Mouse (Mus musculus): ENCODE data around the gene Grasp. TPM values are rescaled to one million over a fixed set of nuclear protein-coding genes. Genes with fewer than 3 reads are reported as not detected.

Gene Grasp
- polyA plus RNA-seq, 1 experiment, result 0.05 TPM

- no peaks in the 10 kb centered on the region for H3K36me3 ChIP-seq (ENCODE audit: control insufficient read depth)
Observed at GRCm38 (mm10) chr15:101271107-101271506, 47.1 kb downstream of the Grasp start.

DNA sequence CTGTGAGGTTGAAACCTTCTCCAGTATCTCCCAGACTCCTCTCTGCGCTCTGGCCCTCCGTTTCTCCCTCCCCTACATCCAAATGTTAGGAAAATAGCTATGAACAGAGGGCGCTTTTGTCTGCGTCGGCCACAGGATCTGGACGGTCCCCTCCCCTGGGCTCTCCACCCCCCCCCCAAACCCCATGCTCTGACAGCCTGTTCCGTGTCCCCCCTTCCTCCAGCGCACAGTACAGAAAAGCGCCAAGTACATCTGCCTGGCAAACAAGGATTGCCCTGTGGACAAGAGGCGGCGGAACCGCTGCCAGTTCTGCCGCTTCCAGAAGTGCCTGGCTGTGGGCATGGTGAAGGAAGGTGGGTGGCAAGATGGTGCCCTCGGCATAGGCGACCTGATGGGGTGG is 47.5 kb downstream of the Grasp start:
- H3K9me3 ChIP-seq (ENCODE audit: control insufficient read depth, low read length), result no peaks in the 10 kb centered on the region
- H3K36me3 ChIP-seq (ENCODE audit: control insufficient read depth), result no peaks in the 10 kb centered on the region
- H3K27me3 ChIP-seq (ENCODE audit: control insufficient read depth), result peaks cover 27% of the 10 kb centered on the region
- no peaks in the 10 kb centered on the region; the same call in 1 of the 2 replicates for H3K4me1 ChIP-seq (ENCODE audit: control insufficient read depth)
- TF ChIP-seq TAL1 (IDR thresholded peaks at IDR 0.05; ENCODE audit: low read length) (no peak), GATA1 (IDR thresholded peaks at IDR 0.05; ENCODE audit: low read length) (no peak)
- H3K4me3 ChIP-seq (replicated peaks), result no peak overlapping the region

More at GRCm38 (mm10) chr15:101271107-101271506, 47.1 kb downstream of the Grasp start:
- H3K4me3 ChIP-seq (replicated peaks), result no peak overlapping the region
- peaks cover 31% of the 10 kb centered on the region for H3K27me3 ChIP-seq (ENCODE audit: control insufficient read depth)
- no peaks in the 10 kb centered on the region for H3K9me3 ChIP-seq (ENCODE audit: control insufficient read depth, low read length)
- H3K4me1 ChIP-seq (ENCODE audit: control insufficient read depth), result peaks cover 1% of the 10 kb centered on the region
- no peak for TF ChIP-seq TAL1 (IDR thresholded peaks at IDR 0.05; ENCODE audit: low read length)
- no peak for TF ChIP-seq GATA1 (IDR thresholded peaks at IDR 0.05; ENCODE audit: low read length)

DNA sequence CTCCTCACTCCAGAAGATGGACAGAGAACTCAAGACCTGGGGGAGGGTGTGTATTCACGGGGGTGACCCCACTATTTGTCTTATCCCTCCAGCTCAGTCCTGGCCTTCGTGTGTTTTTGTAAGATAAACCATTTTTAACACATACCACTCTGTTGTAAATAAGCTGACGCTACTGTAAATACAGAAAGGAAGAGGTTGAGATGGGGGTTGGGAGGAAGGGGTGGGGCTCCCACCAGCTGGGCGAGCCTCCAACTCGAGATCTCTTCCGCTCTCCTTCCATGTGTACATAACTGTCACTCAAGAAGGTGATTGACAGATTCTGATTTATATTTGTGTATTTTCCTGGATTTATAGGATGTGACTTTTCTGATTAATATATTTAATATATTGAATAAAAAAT is 50.4 kb downstream of the Grasp start:
- TF ChIP-seq GATA1 (IDR thresholded peaks at IDR 0.05; ENCODE audit: low read length) (no peak), TAL1 (IDR thresholded peaks at IDR 0.05; ENCODE audit: low read length) (no peak)
- H3K36me3 ChIP-seq (ENCODE audit: control insufficient read depth), result no peaks in the 10 kb centered on the region
- no peak overlapping the region for H3K4me3 ChIP-seq (replicated peaks)
- 0 out of 2 replicates have a peak, but pooled peaks cover 3% of the 10 kb centered on the region for H3K27me3 ChIP-seq (ENCODE audit: control insufficient read depth)
- H3K9me3 ChIP-seq (ENCODE audit: control insufficient read depth, low read length), result no peaks in the 10 kb centered on the region
- no peaks in the 10 kb centered on the region for H3K4me1 ChIP-seq (ENCODE audit: control insufficient read depth)

DNA sequence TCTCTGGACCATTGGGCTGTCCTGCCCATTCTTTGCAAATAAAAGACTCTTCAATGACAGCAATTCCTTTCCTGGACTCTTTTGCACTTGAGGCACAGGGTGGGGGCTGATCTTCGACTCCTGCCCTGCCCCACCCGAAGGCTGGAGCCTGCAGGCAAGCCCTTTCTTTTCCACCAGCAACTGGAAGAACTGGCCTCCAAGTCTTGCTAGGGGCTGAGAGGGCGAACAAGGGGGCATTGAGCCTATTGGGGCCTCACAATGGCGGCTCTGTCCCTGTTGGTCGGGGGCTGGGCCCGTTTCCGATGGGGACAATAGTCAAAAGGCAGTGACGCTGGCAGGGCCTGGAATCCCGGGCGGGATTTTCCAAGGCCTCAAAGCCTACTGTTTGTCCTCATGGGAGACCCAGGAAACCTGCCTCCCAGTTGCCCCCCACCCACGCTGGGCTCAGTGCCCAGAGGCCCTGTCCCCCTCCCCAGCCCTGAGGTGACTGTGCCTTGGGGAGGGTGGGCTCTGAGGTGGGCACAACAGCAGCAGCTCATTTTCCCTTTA is 53.4 kb downstream of the Grasp start:
- no peaks in the 10 kb centered on the region; the same call in none of the 2 replicates for H3K4me1 ChIP-seq (ENCODE audit: control insufficient read depth)
- no peaks in the 10 kb centered on the region for H3K27me3 ChIP-seq (ENCODE audit: control insufficient read depth)
- H3K9me3 ChIP-seq (ENCODE audit: control insufficient read depth, low read length), result no peaks in the 10 kb centered on the region
- no peak for TF ChIP-seq GATA1 (IDR thresholded peaks at IDR 0.05; ENCODE audit: low read length)
- H3K36me3 ChIP-seq (ENCODE audit: control insufficient read depth), result no peaks in the 10 kb centered on the region
- H3K4me3 ChIP-seq (replicated peaks), result no peak overlapping the region

- no peaks in the 10 kb centered on the region for H3K36me3 ChIP-seq (ENCODE audit: control insufficient read depth)
- no peaks in the 10 kb centered on the region for H3K27me3 ChIP-seq (ENCODE audit: control insufficient read depth)
- no peak overlapping the region for H3K4me3 ChIP-seq (replicated peaks)
- H3K4me1 ChIP-seq (ENCODE audit: control insufficient read depth), result peaks cover 8% of the 10 kb centered on the region
- no peak for TF ChIP-seq GATA1 (IDR thresholded peaks at IDR 0.05; ENCODE audit: low read length)
- TF ChIP-seq TAL1 (IDR thresholded peaks at IDR 0.05; ENCODE audit: low read length), result no peak
- no peaks in the 10 kb centered on the region for H3K9me3 ChIP-seq (ENCODE audit: control insufficient read depth, low read length)
Observed at GRCm38 (mm10) chr15:101278589-101278988, 54.6 kb downstream of the Grasp start.

DNA sequence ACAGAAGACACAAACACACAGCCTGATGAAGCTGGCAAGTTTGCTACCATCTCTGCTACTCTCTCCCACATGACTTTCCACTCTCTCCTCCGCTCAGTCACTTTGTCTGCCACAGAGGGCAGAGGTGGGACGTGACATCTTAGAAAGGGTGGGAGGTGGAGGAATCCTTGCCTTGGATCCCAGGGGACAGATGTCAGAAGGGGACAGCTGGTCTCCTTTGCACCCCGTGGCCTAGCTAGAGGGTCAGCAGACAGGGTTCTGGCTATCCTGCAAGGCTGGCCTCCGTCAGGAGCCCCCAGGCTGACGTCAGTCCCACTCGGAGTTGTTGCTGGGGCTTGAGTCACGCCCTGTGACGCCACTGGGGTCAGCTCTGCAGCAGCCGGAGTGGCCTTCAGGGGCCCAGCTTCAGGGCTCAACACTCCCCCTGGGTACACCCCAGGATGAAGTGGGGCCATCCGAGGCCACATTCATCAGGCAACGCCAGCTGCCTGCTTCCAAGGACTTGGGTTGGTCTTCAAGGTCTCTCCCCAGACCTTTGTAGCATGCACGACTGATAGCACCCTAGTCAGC is 55.5 kb downstream of the Grasp start:
- H3K9me3 ChIP-seq (ENCODE audit: control insufficient read depth, low read length), result no peaks in the 10 kb centered on the region
- no peak for TF ChIP-seq GATA1 (IDR thresholded peaks at IDR 0.05; ENCODE audit: low read length)
- no peak for TF ChIP-seq TAL1 (IDR thresholded peaks at IDR 0.05; ENCODE audit: low read length)
- H3K36me3 ChIP-seq (ENCODE audit: control insufficient read depth), result no peaks in the 10 kb centered on the region
- no peak overlapping the region for H3K4me3 ChIP-seq (replicated peaks)
- H3K4me1 ChIP-seq (ENCODE audit: control insufficient read depth), result peaks cover 12% of the 10 kb centered on the region
- no peaks in the 10 kb centered on the region for H3K27me3 ChIP-seq (ENCODE audit: control insufficient read depth)

Other genes with a start within 250 kb of the Grasp start
- not detected in 2 replicates for gene Gm47841, start 176.8 kb upstream of the Grasp start, polyA plus RNA-seq (2012)
- gene Fignl2, start 145.6 kb upstream of the Grasp start, polyA plus RNA-seq (2012), result not detected in 2 replicates
- gene Ankrd33, start 108.4 kb upstream of the Grasp start, polyA plus RNA-seq (2012), result not detected in 2 replicates
- gene Acvrl1, start 95.7 kb upstream of the Grasp start, polyA plus RNA-seq (2012), result 0.15 TPM in 1 of 2 replicates, not detected in the other
- 0.02 and 0.03 TPM in 2 replicates for gene Acvr1b, start 50.1 kb upstream of the Grasp start, polyA plus RNA-seq (2012)
- gene Nr4a1, start 30.1 kb downstream of the Grasp start, polyA plus RNA-seq (2012), result 0.14 and 0.16 TPM in 2 replicates
- gene Atg101, start 60.1 kb downstream of the Grasp start, polyA plus RNA-seq (2012), result 2.8 and 3.0 TPM in 2 replicates
- not detected in 2 replicates for gene 6030408B16Rik, start 69.0 kb downstream of the Grasp start, polyA plus RNA-seq (2012)
- gene Krt80, start 146.0 kb downstream of the Grasp start, polyA plus RNA-seq (2012), result not detected in 2 replicates
- gene Krt7, start 186.9 kb downstream of the Grasp start, polyA plus RNA-seq (2012), result not detected in 2 replicates
- gene Krt87, start 214.6 kb downstream of the Grasp start, polyA plus RNA-seq (2012), result not detected in 2 replicates
- not detected in 2 replicates for gene Krt88, start 223.6 kb downstream of the Grasp start, polyA plus RNA-seq (2012)
- gene Krt81, start 239.6 kb downstream of the Grasp start, polyA plus RNA-seq (2012), result not detected in 2 replicates
- not detected in 2 replicates for gene Krt86, start 249.3 kb downstream of the Grasp start, polyA plus RNA-seq (2012)

All from erythroblast, embryonic 14.5 days (primary cell).